Mouse (Mus musculus): ENCODE results near the gene Bub1.

Bub1 gene

GRCm38 (mm10) chr2:127831401-127832102 is at the start of gene Bub1:
Gene Bub1 (minus strand): TSS chr2:127831865.
- peak; percentile 90 for DNase-seq

- DNase-seq = no peak
Observed at GRCm38 (mm10) chr2:127881063-127881462, 49.4 kb upstream of the Bub1 start.

GRCm38 (mm10) chr2:127864381-127864780 is 32.7 kb upstream of the Bub1 start:
- no peak for DNase-seq

GRCm38 (mm10) chr2:127854332-127854991 is 22.8 kb upstream of the Bub1 start:
- peak; percentile 82 for DNase-seq

- no peak for DNase-seq
Observed at GRCm38 (mm10) chr2:127850371-127850770, 18.7 kb upstream of the Bub1 start.

GRCm38 (mm10) chr2:127846571-127846970 is 14.9 kb upstream of the Bub1 start:
- no peak for DNase-seq

- no peak for DNase-seq
Observed at GRCm38 (mm10) chr2:127846008-127846407, 14.3 kb upstream of the Bub1 start.

GRCm38 (mm10) chr2:127845346-127845982 is 13.8 kb upstream of the Bub1 start:
- DNase-seq = no peak

GRCm38 (mm10) chr2:127842421-127842820 is 10.8 kb upstream of the Bub1 start:
- DNase-seq = no peak

- no peak for DNase-seq
Observed at GRCm38 (mm10) chr2:127841402-127841801, 9.7 kb upstream of the Bub1 start.

GRCm38 (mm10) chr2:127839425-127839824 is 7.8 kb upstream of the Bub1 start:
- DNase-seq = no peak

GRCm38 (mm10) chr2:127838576-127838975 is 6.9 kb upstream of the Bub1 start, which contains the start of gene Acoxl:
Gene Acoxl (plus strand): TSS chr2:127838876.
- no peak for DNase-seq

- DNase-seq = no peak
Observed at GRCm38 (mm10) chr2:127832833-127833190, 1.1 kb upstream of the Bub1 start.

GRCm38 (mm10) chr2:127832103-127832832 is 603 bp upstream of the Bub1 start:
- DNase-seq = no peak

- DNase-seq = peak; percentile 83
Observed at GRCm38 (mm10) chr2:127791919-127792603, 39.6 kb downstream of the Bub1 start, which contains the start of gene Mtln. Gene Mtln (minus strand): TSS chr2:127792488.

GRCm38 (mm10) chr2:127789651-127790270 is 41.9 kb downstream of the Bub1 start:
- no peak for DNase-seq

- no peak for DNase-seq
Observed at GRCm38 (mm10) chr2:127789138-127789537, 42.5 kb downstream of the Bub1 start.

GRCm38 (mm10) chr2:127788440-127789116 is 43.1 kb downstream of the Bub1 start, which contains the start of gene Nphp1:
Gene Nphp1 (minus strand): TSS chr2:127788897.
- DNase-seq = peak; percentile 67

GRCm38 (mm10) chr2:127787226-127787625 is 44.4 kb downstream of the Bub1 start:
- DNase-seq = no peak

GRCm38 (mm10) chr2:127778451-127778850 is 53.2 kb downstream of the Bub1 start:
- DNase-seq = no peak

- DNase-seq = no peak
Observed at GRCm38 (mm10) chr2:127775013-127775412, 56.7 kb downstream of the Bub1 start.

- DNase-seq = no peak
Observed at GRCm38 (mm10) chr2:127774578-127774941, 57.1 kb downstream of the Bub1 start.

All from cerebellum, adult 11 months (tissue).